Mouse (Mus musculus) gastrocnemius, adult 18-20 months (tissue): Measurements from ENCODE around the gene Slc22a23. TPM values are rescaled to one million over a fixed set of nuclear protein-coding genes. Genes with fewer than 3 reads are reported as not detected.

Source experiments
- DNase-seq: peaks from one replicate; pipeline ENCODE4 v3.0.0; 2021; ENCODE audit warnings: low spot score
- total RNA-seq, 2 experiments: library from RNA; stranded (reverse); gene quantifications; 2 replicates each; pipeline ENCODE4 v1.2.3; 2021

The Slc22a23 gene
- total RNA-seq, 2 experiments from 2014 or later, result 10.2 to 13.1 TPM

GRCm38 (mm10) chr13:34185371-34185770 lies 159.6 kb downstream of the Slc22a23 start:
- no peak for DNase-seq

DNA sequence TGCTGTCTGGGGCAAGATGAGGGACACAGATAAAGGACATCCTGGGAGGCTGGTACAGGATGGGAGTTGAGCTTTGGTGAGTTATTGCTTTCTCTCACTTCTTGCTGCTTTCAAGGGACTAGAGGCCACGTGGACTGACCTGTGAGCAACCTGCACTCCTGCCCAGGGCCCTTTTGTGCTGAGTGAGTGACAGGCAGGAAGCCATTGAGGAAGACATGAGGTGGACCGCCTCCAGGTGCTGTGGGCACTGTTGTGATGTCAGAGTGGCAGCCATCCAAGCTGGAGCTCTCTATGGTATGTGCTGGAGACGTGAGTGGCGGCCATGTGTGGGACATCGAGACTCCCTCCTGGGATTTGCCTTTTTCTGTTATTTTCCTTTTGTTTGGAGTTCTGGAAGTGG lies 163.4 kb downstream of the Slc22a23 start:
- no peak for DNase-seq

DNA sequence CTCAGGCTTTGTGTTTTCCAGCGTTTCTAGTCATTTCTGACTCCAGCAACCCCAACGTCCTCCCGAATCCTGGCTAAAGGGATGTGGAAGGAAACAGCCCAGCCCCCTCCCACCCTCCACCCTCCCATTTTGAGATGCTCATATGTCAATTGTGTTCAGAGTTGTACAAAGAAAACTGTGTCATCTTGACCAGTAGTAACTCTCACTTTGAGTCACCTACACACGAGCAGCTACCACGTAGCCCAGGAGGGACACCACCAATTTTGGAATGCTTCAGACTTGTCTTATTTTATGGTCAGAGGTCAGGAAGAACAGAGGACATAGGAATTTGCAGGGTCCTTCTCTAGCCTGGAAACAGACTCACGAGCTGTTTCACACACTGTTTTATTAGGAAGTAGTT lies 171.0 kb downstream of the Slc22a23 start:
- DNase-seq, result no peak

- no peak for DNase-seq
Observed at GRCm38 (mm10) chr13:34163304-34163975, 181.5 kb downstream of the Slc22a23 start.

GRCm38 (mm10) chr13:34162491-34163303 lies 182.3 kb downstream of the Slc22a23 start, which contains the start of gene Psmg4:
Gene Psmg4, plus strand, starts transcription at chr13:34162964.
- DNase-seq, result peak; percentile 93

DNA sequence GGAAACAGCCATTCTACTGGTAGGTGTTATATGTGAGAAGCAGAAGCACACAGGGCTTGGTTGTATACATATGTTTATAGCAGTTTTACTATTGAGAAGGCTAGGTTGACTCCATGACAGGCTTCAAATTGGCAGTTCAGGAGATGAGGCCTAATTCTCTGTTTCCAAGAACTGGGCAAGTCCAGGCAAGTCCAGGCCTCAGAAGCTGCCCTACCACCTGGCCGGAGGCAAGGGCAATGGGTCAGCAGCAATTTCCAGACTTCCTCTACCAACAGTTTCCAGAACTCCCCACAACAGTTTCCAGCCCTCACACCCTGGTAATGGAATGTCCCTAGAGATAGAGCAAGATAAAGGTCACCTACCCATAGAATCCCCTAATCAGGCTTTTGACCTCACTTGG lies 185.1 kb downstream of the Slc22a23 start:
- no peak for DNase-seq

DNA sequence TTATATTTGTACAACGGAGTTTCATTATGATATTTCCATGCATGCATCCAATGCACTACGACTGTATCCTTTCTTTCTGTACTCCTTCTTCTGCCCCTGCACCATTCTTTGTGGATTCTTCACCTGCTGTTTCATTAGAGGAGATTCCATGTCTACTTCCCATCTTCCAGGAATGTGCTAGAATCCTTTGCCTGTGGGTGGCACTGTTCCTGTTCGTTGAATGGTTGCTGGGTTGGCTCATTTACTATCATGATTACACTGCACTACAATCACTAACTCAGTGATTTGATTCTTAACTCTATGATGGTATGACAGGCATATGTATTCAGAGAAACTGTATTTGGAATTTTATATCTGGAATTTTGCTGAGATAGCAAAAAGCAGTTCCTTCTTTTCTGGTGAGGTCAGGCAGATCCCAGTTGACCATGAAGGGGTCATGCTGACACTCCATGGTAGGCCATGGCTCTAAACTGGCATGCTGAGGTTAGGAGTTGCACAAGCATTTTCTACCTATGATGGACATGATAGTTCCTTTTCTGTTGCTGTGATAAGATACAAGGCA lies 187.3 kb downstream of the Slc22a23 start:
- DNase-seq, result no peak

DNA sequence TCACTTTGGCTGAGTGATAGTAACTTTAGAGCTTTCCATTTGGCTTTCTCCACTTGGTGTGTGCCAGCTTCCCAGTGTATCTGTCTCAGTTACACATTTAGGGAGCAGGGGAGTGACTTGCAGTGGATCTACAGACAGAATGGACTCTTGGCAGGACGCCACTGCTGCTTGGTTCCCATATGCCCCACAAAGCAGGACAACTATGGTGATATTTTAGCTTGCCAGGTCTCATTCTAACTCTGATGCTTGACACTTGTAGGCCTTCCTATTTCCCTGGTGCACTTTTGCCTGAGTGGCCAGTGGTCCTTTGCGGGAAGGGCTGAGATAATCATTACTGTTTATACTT lies 188.2 kb downstream of the Slc22a23 start:
- DNase-seq, result no peak

- no peak for DNase-seq
Observed at GRCm38 (mm10) chr13:34156133-34156839, 188.7 kb downstream of the Slc22a23 start.

DNA sequence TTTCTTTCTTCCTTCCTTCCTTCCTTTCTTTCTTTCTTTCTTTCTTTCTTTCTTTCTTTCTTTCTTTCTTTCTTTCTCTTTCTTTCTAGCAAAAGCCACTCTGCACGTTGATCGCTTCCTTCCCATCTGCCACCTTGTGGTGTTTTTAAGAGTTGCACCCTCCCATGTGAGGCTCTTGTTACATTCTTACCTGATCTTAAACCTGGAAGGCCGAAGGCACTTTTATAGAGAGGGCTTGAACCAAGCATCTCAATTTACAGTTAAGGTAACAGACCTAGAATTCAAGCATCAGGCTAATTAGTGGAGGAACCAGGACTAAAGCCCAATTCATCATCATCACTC lies 190.1 kb downstream of the Slc22a23 start:
- DNase-seq, result peak; percentile 67

GRCm38 (mm10) chr13:34154217-34154930 lies 190.6 kb downstream of the Slc22a23 start:
- DNase-seq, result peak; percentile 63

DNA sequence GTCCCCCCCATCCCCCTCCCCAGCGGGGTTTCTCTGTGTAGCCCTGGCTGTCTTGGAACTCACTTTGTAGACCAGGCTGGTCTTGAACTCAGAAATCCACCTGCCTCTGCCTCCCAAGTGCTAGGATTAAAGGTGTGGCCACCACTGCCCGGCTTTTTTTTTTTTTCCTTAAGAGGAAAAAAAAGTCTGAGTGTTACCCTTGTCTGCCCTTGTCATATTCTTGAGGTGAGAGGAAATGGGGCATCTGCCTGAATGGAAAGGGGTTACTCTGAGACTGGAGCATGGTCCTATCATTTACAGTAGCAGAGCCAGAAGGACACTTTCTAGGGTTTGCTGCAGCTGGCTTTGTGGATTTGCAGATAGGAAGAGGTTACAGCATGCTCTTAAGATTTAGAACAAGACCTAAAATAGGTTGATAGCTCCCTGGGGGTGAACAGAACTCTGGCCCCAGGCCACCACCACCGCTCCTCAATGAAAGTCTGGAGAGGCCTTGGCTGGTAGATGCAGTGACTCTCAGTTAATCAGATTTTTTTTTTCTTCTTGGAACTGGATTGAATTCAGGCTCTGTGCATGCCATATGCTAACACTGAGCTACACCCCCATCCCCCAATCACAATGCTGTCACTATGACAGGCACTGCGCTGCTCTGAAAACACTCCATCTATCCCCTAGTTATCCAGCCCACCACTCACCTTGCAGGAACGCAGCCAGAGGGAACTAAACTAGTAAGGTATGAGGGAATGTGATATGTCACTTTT lies 191.5 kb downstream of the Slc22a23 start:
- DNase-seq, result peak; percentile 53

GRCm38 (mm10) chr13:34152695-34153094 lies 192.3 kb downstream of the Slc22a23 start:
- DNase-seq, result no peak

- no peak for DNase-seq
Observed at GRCm38 (mm10) chr13:34151425-34151824, 193.6 kb downstream of the Slc22a23 start.

DNA sequence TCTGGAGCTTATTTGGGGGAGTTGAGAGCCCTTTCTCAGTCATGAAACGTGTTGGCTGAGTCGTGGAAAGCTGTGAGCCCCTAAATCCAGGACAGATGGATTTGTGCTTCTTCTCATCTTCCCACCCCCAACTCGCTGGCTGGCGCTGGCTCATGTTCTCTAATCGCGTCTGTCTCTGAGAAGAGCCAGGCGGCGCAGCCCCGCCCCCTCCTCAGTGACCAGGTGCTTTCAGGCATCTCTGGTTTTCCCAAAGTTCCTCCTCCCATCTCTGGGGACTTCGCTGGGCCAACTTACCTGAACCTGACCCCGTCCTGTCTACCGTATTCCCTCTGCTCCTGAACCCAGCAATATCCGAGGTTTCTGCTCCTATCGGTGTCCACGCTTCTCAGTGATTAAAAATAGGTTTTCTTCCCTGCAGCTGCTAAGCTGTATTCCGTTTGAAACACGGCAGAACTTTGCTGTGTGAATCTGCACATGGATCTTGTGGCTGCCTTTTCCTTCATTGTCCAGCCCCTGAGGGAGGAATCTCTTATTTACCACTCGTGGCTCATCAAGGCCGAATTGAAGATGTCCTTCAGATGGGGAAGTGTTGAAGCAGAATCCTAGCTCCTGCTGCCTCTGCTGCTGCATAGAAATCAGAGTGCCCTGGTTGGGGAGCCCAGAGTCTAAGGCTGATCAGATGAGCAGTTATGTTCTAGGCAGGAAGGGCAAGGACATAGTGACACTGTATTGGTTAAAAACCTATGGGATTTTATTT lies 194.5 kb downstream of the Slc22a23 start:
- DNase-seq, result no peak

GRCm38 (mm10) chr13:34149463-34150176 lies 195.4 kb downstream of the Slc22a23 start:
- no peak for DNase-seq

GRCm38 (mm10) chr13:34148767-34149392 lies 196.1 kb downstream of the Slc22a23 start:
- DNase-seq, result peak; percentile 55

DNA sequence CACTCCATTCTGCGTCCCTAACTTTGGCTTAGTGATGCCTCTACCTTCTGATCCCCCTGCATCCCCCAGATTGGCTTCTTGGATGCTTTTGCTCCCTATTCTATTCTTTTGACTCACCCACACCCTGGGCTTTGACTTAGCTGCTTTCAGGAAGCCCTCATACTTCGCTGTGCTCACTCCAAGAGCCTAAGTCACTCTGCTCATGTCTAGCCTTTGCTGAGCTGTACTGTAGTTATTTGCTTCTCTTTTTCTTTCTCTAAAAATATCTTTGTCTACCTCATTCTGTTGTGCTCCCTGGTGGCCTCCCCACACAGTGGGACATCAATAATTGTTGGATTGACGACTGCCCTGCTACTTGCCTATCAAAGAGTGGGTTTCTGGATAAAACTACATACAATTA lies 196.8 kb downstream of the Slc22a23 start:
- no peak for DNase-seq

DNA sequence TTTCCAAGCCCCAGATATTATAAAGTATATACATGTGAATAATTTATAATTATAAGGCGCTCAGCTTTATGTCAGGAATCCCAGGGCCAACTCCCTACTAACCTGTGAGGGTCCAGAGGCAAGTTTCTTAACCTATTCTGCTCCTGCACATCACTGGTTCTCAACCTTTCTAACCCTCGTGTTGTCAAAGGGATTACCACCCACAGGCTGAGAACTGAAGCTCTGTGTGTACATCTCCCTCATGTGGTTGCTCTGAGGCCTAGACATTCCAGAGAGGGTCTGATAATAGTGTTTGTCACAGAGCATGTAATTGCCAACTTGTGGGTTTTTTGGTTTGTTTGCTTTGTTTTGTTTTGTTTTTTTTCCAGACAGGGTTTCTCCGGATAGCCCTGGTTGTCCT lies 198.1 kb downstream of the Slc22a23 start:
- DNase-seq, result no peak
